Mouse (Mus musculus) midbrain, postnatal 0 days (tissue): ENCODE data around the gene Dock11. TPM values are rescaled to one million over a fixed set of nuclear protein-coding genes. Genes with fewer than 3 reads are reported as not detected.
A peak's percentile ranks its signal among the peaks of the same experiment; 100 is the strongest.

Experiments
- ATAC-seq: fragments of 200-750 bp; cut with Nextera tagmentation; 2 replicates; pipeline ENCODE4 v1.8.0; 2017; ENCODE audit warnings: moderate number of reproducible peaks, mild to moderate bottlenecking, moderate TSS enrichment, moderate library complexity; ENCODE audit not compliant: low FRiP score
- DNase-seq: peaks from one replicate; pipeline ENCODE4 v3.0.0-alpha.2; 2015; ENCODE audit warnings: low spot score
- H3K27ac ChIP-seq: fragments of 300-500 bp; sonication (generic); 2 replicates; pipeline ENCODE4 v1.5.1; 2014; ENCODE audit warnings: low read depth, mild to moderate bottlenecking, low read length, mixed read lengths
- H3K27me3 ChIP-seq: fragments of 300-500 bp; sonication (generic); 2 replicates; pipeline ENCODE4 v1.6.1; 2014; ENCODE audit warnings: low read length, control low read depth, mixed read lengths; ENCODE audit not compliant: insufficient read depth
- H3K36me3 ChIP-seq: fragments of 300-500 bp; sonication (generic); 2 replicates; pipeline ENCODE4 v1.6.1; 2014; ENCODE audit warnings: low read length, control low read depth, mixed read lengths; ENCODE audit not compliant: insufficient read depth
- H3K4me1 ChIP-seq: fragments of 300-500 bp; sonication (generic); 2 replicates; pipeline ENCODE4 v1.6.1; 2014; ENCODE audit warnings: mild to moderate bottlenecking, control low read depth, antibody characterized with exemption, low read length, mixed read lengths; ENCODE audit not compliant: insufficient read depth
- H3K4me2 ChIP-seq: fragments of 300-500 bp; sonication (generic); 2 replicates; pipeline ENCODE4 v1.6.1; 2014; ENCODE audit warnings: low read depth, mild to moderate bottlenecking, low read length, mixed read lengths; ENCODE audit not compliant: poor library complexity, severe bottlenecking
- H3K4me3 ChIP-seq: fragments of 300-500 bp; sonication (generic); 2 replicates; pipeline ENCODE4 v1.5.1; 2014; ENCODE audit warnings: low read depth, mild to moderate bottlenecking, low read length, moderate library complexity
- H3K9ac ChIP-seq: fragments of 300-500 bp; sonication (generic); replicated peaks from 2 replicates; pipeline ENCODE4 v1.6.1; 2014; ENCODE audit warnings: mild to moderate bottlenecking, low read length, moderate library complexity, mixed read lengths; ENCODE audit not compliant: poor library complexity, severe bottlenecking
- H3K9me3 ChIP-seq: fragments of 300-500 bp; sonication (generic); 2 replicates; pipeline ENCODE4 v1.6.1; 2016; ENCODE audit warnings: low read length, control low read depth
- CTCF ChIP-seq: IDR thresholded peaks from 2 replicates; pipeline ENCODE4 v1.5.1; 2016; ENCODE audit warnings: antibody characterized with exemption, mild to moderate bottlenecking
- WGBS: fragments of 180-500 bp; shearing (Covaris S2); extraction: QIAGEN DNeasy Blood & Tissue Kit; methylation state at CpG from one replicate; pipeline ENCODE4 v1.1.7; 2014; 5-methylcytosine and 5-hydroxymethylcytosine counted together
- polyA plus RNA-seq: library from polyadenylated mRNA; unstranded; fragments of >200 nt; fragmentation: Nextera tagmentation; extraction: Ambion mirVana; gene quantifications from 2 replicates; pipeline ENCODE4 v1.2.1, GENCODE M21; 2015
- total RNA-seq: library from RNA; depleted of rRNA; stranded (reverse); fragments of >200 nt; gene quantifications from 2 replicates; pipeline ENCODE4 v1.2.3, GENCODE M21; 2014

Gene Dock11
- total and polyA plus RNA-seq, 2 experiments from 2014 or later: 5.6 to 21.4 TPM

- Histone ChIP-seq H3K4me1 (no peaks in the 10 kb centered on the region), H3K36me3 (no peaks in the 10 kb centered on the region)
Measured at GRCm38 (mm10) chrX:35956236-35956635, 67.6 kb downstream of the Dock11 start.

GRCm38 (mm10) chrX:35963087-35963486 is 74.5 kb downstream of the Dock11 start:
- ATAC-seq (no peak), DNase-seq (no peak)
- H3K27me3 ChIP-seq: no peaks in the 10 kb centered on the region
- no peak overlapping the region for H3K4me2 ChIP-seq
- H3K36me3 ChIP-seq: no peaks in the 10 kb centered on the region; the same call in 1 of the 2 replicates
- H3K4me1 ChIP-seq: no peaks in the 10 kb centered on the region
- TF ChIP-seq CTCF: no peak
- 72% methylated on average over 6 of the region's 6 CpGs for WGBS
- H3K27ac ChIP-seq: no peak overlapping the region
- H3K9ac ChIP-seq: no peak overlapping the region
- no peaks in the 10 kb centered on the region for H3K9me3 ChIP-seq
- H3K4me3 ChIP-seq: no peak overlapping the region

More at GRCm38 (mm10) chrX:35956236-35956635, 67.6 kb downstream of the Dock11 start:
- Histone ChIP-seq H3K9ac (no peak overlapping the region), H3K4me2 (no peak overlapping the region), H3K27ac (no peak overlapping the region), H3K27me3 (no peaks in the 10 kb centered on the region), H3K4me3 (no peak overlapping the region), H3K9me3 (no peaks in the 10 kb centered on the region)
- ATAC-seq: no peak
- no peak for DNase-seq
- TF ChIP-seq CTCF: no peak

GRCm38 (mm10) chrX:35969276-35969675 is 80.6 kb downstream of the Dock11 start:
- Histone ChIP-seq H3K9ac (no peak overlapping the region), H3K4me1 (no peaks in the 10 kb centered on the region), H3K27ac (no peak overlapping the region), H3K9me3 (no peaks in the 10 kb centered on the region), H3K4me3 (no peak overlapping the region), H3K27me3 (no peaks in the 10 kb centered on the region), H3K4me2 (no peak overlapping the region), H3K36me3 (no peaks in the 10 kb centered on the region; the same call in 1 of the 2 replicates)
- no peak for ATAC-seq
- DNase-seq: no peak
- TF ChIP-seq CTCF: no peak
- WGBS: 88% methylated on average over 1 of the region's 1 CpGs

- Histone ChIP-seq H3K27ac (no peak overlapping the region), H3K36me3 (no peaks in the 10 kb centered on the region), H3K9ac (no peak overlapping the region), H3K4me2 (no peak overlapping the region), H3K27me3 (no peaks in the 10 kb centered on the region), H3K4me3 (no peak overlapping the region), H3K9me3 (no peaks in the 10 kb centered on the region), H3K4me1 (no peaks in the 10 kb centered on the region)
- no peak for ATAC-seq
- WGBS: 36% methylated on average over 5 of the region's 5 CpGs
- no peak for DNase-seq
- TF ChIP-seq CTCF: no peak
Measured at GRCm38 (mm10) chrX:35976657-35977056, 88.0 kb downstream of the Dock11 start.

GRCm38 (mm10) chrX:35987981-35988380 is 99.3 kb downstream of the Dock11 start:
- Histone ChIP-seq H3K27ac (no peak overlapping the region), H3K27me3 (no peaks in the 10 kb centered on the region), H3K36me3 (no peaks in the 10 kb centered on the region), H3K9ac (no peak overlapping the region), H3K4me1 (no peaks in the 10 kb centered on the region), H3K4me3 (no peak overlapping the region), H3K4me2 (no peak overlapping the region), H3K9me3 (no peaks in the 10 kb centered on the region)
- ATAC-seq (no peak), DNase-seq (peak; percentile 8)
- WGBS: 87% methylated on average over 1 of the region's 1 CpGs
- TF ChIP-seq CTCF: no peak

GRCm38 (mm10) chrX:35990508-35991095 is 102.0 kb downstream of the Dock11 start:
- no peaks in the 10 kb centered on the region for H3K36me3 ChIP-seq
- DNase-seq: peak; percentile 54
- H3K4me1 ChIP-seq: no peaks in the 10 kb centered on the region
- TF ChIP-seq CTCF: no peak
- H3K27ac ChIP-seq: no peak overlapping the region
- no peaks in the 10 kb centered on the region for H3K9me3 ChIP-seq
- H3K27me3 ChIP-seq: no peaks in the 10 kb centered on the region
- WGBS: 59% methylated on average over 5 of the region's 5 CpGs
- no peak overlapping the region for H3K4me2 ChIP-seq
- no peak; the same call in 1 of the 2 replicates for ATAC-seq
- no peak overlapping the region for H3K9ac ChIP-seq
- H3K4me3 ChIP-seq: no peak overlapping the region
